Mouse (Mus musculus): ENCODE measurements around the gene Olfr1183. TPM values are rescaled to one million over a fixed set of nuclear protein-coding genes. Genes with fewer than 3 reads are reported as not detected.
"Not testable (repeated sequence)": the region's sequence is repeated elsewhere in the genome, so short reads cannot be mapped to it uniquely, and the experiment has no call there.

The Olfr1183 gene
- polyA plus RNA-seq (2015; fragmentation: Nextera tagmentation; extraction: Ambion mirVana), result not detected in 2 replicates

GRCm38 (mm10) chr2:88454567-88454966, at the start of gene Olfr1183:
TSS of gene Olfr1183 (plus strand) at chr2:88454867.
- not testable (repeated sequence) for H3K27me3 ChIP-seq (ENCODE audit: control insufficient read depth, insufficient read depth, low read length); H3K9me3 ChIP-seq (replicated peaks; ENCODE audit: control insufficient read depth, low read length); H3K27ac ChIP-seq (ENCODE audit: low read length); ATAC-seq (ENCODE audit: insufficient read depth, low FRiP score); H3K36me3 ChIP-seq (ENCODE audit: control insufficient read depth, insufficient read depth, low read length); H3K4me3 ChIP-seq (replicated peaks; ENCODE audit: low read length); H3K4me1 ChIP-seq (ENCODE audit: control insufficient read depth, insufficient read depth, low read length); H3K4me2 ChIP-seq (ENCODE audit: low read depth, low read length); H3K9ac ChIP-seq (ENCODE audit: low read length)
- WGBS, result 88% methylated on average over 1 of the region's 1 CpGs

GRCm38 (mm10) chr2:88406353-88406752, 48.3 kb upstream of the Olfr1183 start, which contains the start of gene Olfr1179:
TSS of gene Olfr1179 (minus strand) at chr2:88406453.
- no peak within 1 kb of the TSS for H3K27ac ChIP-seq (ENCODE audit: low read length)
- 78% methylated on average over 3 of the region's 3 CpGs for WGBS
- H3K27me3 ChIP-seq (ENCODE audit: control insufficient read depth, insufficient read depth, low read length), result no peaks in the 10 kb centered on the region
- no peaks in the 10 kb centered on the region for H3K36me3 ChIP-seq (ENCODE audit: control insufficient read depth, insufficient read depth, low read length)
- no peaks in the 10 kb centered on the region for H3K4me1 ChIP-seq (ENCODE audit: control insufficient read depth, insufficient read depth, low read length)
- no peaks in the 10 kb centered on the region for H3K9me3 ChIP-seq (replicated peaks; ENCODE audit: control insufficient read depth, low read length)
- no peak within 1 kb of the TSS for H3K4me3 ChIP-seq (replicated peaks; ENCODE audit: low read length)
- ATAC-seq (ENCODE audit: insufficient read depth, low FRiP score), result no peak
- H3K9ac ChIP-seq (ENCODE audit: low read length), result no peak within 1 kb of the TSS
- H3K4me2 ChIP-seq (ENCODE audit: low read depth, low read length), result no peak within 1 kb of the TSS

- Histone ChIP-seq H3K4me2 (ENCODE audit: low read depth, low read length) (no peak within 1 kb of the TSS), H3K4me1 (ENCODE audit: control insufficient read depth, insufficient read depth, low read length) (no peaks in the 10 kb centered on the region), H3K27ac (ENCODE audit: low read length) (no peak within 1 kb of the TSS), H3K27me3 (ENCODE audit: control insufficient read depth, insufficient read depth, low read length) (no peaks in the 10 kb centered on the region), H3K4me3 (replicated peaks; ENCODE audit: low read length) (no peak within 1 kb of the TSS), H3K36me3 (ENCODE audit: control insufficient read depth, insufficient read depth, low read length) (no peaks in the 10 kb centered on the region), H3K9me3 (replicated peaks; ENCODE audit: control insufficient read depth, low read length) (no peaks in the 10 kb centered on the region), H3K9ac (ENCODE audit: low read length) (no peak within 1 kb of the TSS)
- WGBS, result 62% methylated on average over 2 of the region's 2 CpGs
- ATAC-seq (ENCODE audit: insufficient read depth, low FRiP score), result no peak
Observed at GRCm38 (mm10) chr2:88419051-88419450, 35.6 kb upstream of the Olfr1183 start, which contains the start of gene Olfr1180. TSS of gene Olfr1180 (minus strand) at chr2:88419151.

- no peaks in the 10 kb centered on the region for H3K9me3 ChIP-seq (replicated peaks; ENCODE audit: control insufficient read depth, low read length)
- no peak within 1 kb of the TSS for H3K9ac ChIP-seq (ENCODE audit: low read length)
- no peak for ATAC-seq (ENCODE audit: insufficient read depth, low FRiP score)
- H3K36me3 ChIP-seq (ENCODE audit: control insufficient read depth, insufficient read depth, low read length), result no peaks in the 10 kb centered on the region
- H3K27me3 ChIP-seq (ENCODE audit: control insufficient read depth, insufficient read depth, low read length), result no peaks in the 10 kb centered on the region
- H3K4me1 ChIP-seq (ENCODE audit: control insufficient read depth, insufficient read depth, low read length), result no peaks in the 10 kb centered on the region
- no peak within 1 kb of the TSS for H3K4me2 ChIP-seq (ENCODE audit: low read depth, low read length)
- 83% methylated on average over 1 of the region's 1 CpGs for WGBS
- H3K4me3 ChIP-seq (replicated peaks; ENCODE audit: low read length), result no peak within 1 kb of the TSS
- no peak within 1 kb of the TSS for H3K27ac ChIP-seq (ENCODE audit: low read length)
Observed at GRCm38 (mm10) chr2:88426071-88426470, 28.6 kb upstream of the Olfr1183 start, which contains the start of gene Olfr1181. TSS of gene Olfr1181 (minus strand) at chr2:88426171.

- H3K9me3 ChIP-seq (replicated peaks; ENCODE audit: control insufficient read depth, low read length), result no peaks in the 10 kb centered on the region
- H3K27ac ChIP-seq (ENCODE audit: low read length), result no peak within 1 kb of the TSS
- 81% methylated on average over 1 of the region's 1 CpGs for WGBS
- H3K4me3 ChIP-seq (replicated peaks; ENCODE audit: low read length), result no peak within 1 kb of the TSS
- no peak for ATAC-seq (ENCODE audit: insufficient read depth, low FRiP score)
- no peak within 1 kb of the TSS for H3K4me2 ChIP-seq (ENCODE audit: low read depth, low read length)
- H3K36me3 ChIP-seq (ENCODE audit: control insufficient read depth, insufficient read depth, low read length), result no peaks in the 10 kb centered on the region
- no peaks in the 10 kb centered on the region for H3K27me3 ChIP-seq (ENCODE audit: control insufficient read depth, insufficient read depth, low read length)
- H3K9ac ChIP-seq (ENCODE audit: low read length), result no peak within 1 kb of the TSS
- no peaks in the 10 kb centered on the region for H3K4me1 ChIP-seq (ENCODE audit: control insufficient read depth, insufficient read depth, low read length)
Observed at GRCm38 (mm10) chr2:88449031-88449430, 5.6 kb upstream of the Olfr1183 start, which contains the start of gene Gm13757. TSS of gene Gm13757 (minus strand) at chr2:88449131.

- Histone ChIP-seq H3K9ac (ENCODE audit: low read length) (no peak within 1 kb of the TSS), H3K27me3 (ENCODE audit: control insufficient read depth, insufficient read depth, low read length) (no peaks in the 10 kb centered on the region), H3K4me2 (ENCODE audit: low read depth, low read length) (no peak within 1 kb of the TSS), H3K4me1 (ENCODE audit: control insufficient read depth, insufficient read depth, low read length) (no peaks in the 10 kb centered on the region), H3K9me3 (replicated peaks; ENCODE audit: control insufficient read depth, low read length) (no peaks in the 10 kb centered on the region), H3K27ac (ENCODE audit: low read length) (no peak within 1 kb of the TSS), H3K4me3 (replicated peaks; ENCODE audit: low read length) (no peak within 1 kb of the TSS), H3K36me3 (ENCODE audit: control insufficient read depth, insufficient read depth, low read length) (no peaks in the 10 kb centered on the region)
- 86% methylated on average over 2 of the region's 2 CpGs for WGBS
- no peak for ATAC-seq (ENCODE audit: insufficient read depth, low FRiP score)
Observed at GRCm38 (mm10) chr2:88483298-88483697, 28.6 kb downstream of the Olfr1183 start, which contains the start of gene Olfr1184. TSS of gene Olfr1184 (plus strand) at chr2:88483598.

- Histone ChIP-seq H3K4me1 (ENCODE audit: control insufficient read depth, insufficient read depth, low read length) (no peaks in the 10 kb centered on the region), H3K4me3 (replicated peaks; ENCODE audit: low read length) (no peak within 1 kb of the TSS), H3K4me2 (ENCODE audit: low read depth, low read length) (no peak within 1 kb of the TSS), H3K27me3 (ENCODE audit: control insufficient read depth, insufficient read depth, low read length) (no peaks in the 10 kb centered on the region), H3K9ac (ENCODE audit: low read length) (no peak within 1 kb of the TSS), H3K27ac (ENCODE audit: low read length) (no peak within 1 kb of the TSS), H3K36me3 (ENCODE audit: control insufficient read depth, insufficient read depth, low read length) (no peaks in the 10 kb centered on the region), H3K9me3 (replicated peaks; ENCODE audit: control insufficient read depth, low read length) (no peaks in the 10 kb centered on the region)
- ATAC-seq (ENCODE audit: insufficient read depth, low FRiP score), result no peak
- WGBS, result 58% methylated on average over 2 of the region's 2 CpGs
Observed at GRCm38 (mm10) chr2:88493020-88493419, 38.4 kb downstream of the Olfr1183 start, which contains the start of gene Olfr1185-ps1. TSS of gene Olfr1185-ps1 (plus strand) at chr2:88493320.

GRCm38 (mm10) chr2:88518251-88518650, 63.6 kb downstream of the Olfr1183 start, which contains the start of gene Olfr1186:
TSS of gene Olfr1186 (plus strand) at chr2:88518551.
- H3K4me2 ChIP-seq (ENCODE audit: low read depth, low read length), result no peak within 1 kb of the TSS

More at GRCm38 (mm10) chr2:88518251-88518650, 63.6 kb downstream of the Olfr1183 start, which contains the start of gene Olfr1186:
- no peaks in the 10 kb centered on the region for H3K9me3 ChIP-seq (replicated peaks; ENCODE audit: control insufficient read depth, low read length)
- H3K27me3 ChIP-seq (ENCODE audit: control insufficient read depth, insufficient read depth, low read length), result no peaks in the 10 kb centered on the region
- no peaks in the 10 kb centered on the region for H3K4me1 ChIP-seq (ENCODE audit: control insufficient read depth, insufficient read depth, low read length)
- H3K36me3 ChIP-seq (ENCODE audit: control insufficient read depth, insufficient read depth, low read length), result no peaks in the 10 kb centered on the region
- no peak within 1 kb of the TSS for H3K9ac ChIP-seq (ENCODE audit: low read length)
- ATAC-seq (ENCODE audit: insufficient read depth, low FRiP score), result no peak
- WGBS, result 74% methylated on average over 2 of the region's 2 CpGs
- H3K4me3 ChIP-seq (replicated peaks; ENCODE audit: low read length), result no peak within 1 kb of the TSS
- no peak within 1 kb of the TSS for H3K27ac ChIP-seq (ENCODE audit: low read length)
